Mouse (Mus musculus) neural tube, embryonic 14.5 days (tissue): ENCODE results near the gene Cspg4. TPM values are rescaled to one million over a fixed set of nuclear protein-coding genes. Genes with fewer than 3 reads are reported as not detected.

Source experiments
- ATAC-seq: fragments of 200-750 bp; cut with Nextera tagmentation; 2 replicates; pipeline ENCODE4 v1.8.0; 2017; ENCODE audit warnings: low read depth, mild to moderate bottlenecking, moderate TSS enrichment, moderate library complexity
- H3K27ac ChIP-seq: fragments of 300-500 bp; sonication (generic); 2 replicates; pipeline ENCODE4 v1.5.1; 2014; ENCODE audit warnings: low read depth, mild to moderate bottlenecking, control low read depth, low read length, moderate library complexity, mixed read lengths
- H3K27me3 ChIP-seq: fragments of 300-500 bp; sonication (generic); 2 replicates; pipeline ENCODE4 v1.6.1; 2014; ENCODE audit warnings: low read length; ENCODE audit not compliant: control insufficient read depth, insufficient read depth
- H3K36me3 ChIP-seq: fragments of 300-500 bp; sonication (generic); 2 replicates; pipeline ENCODE4 v1.6.1; 2014; ENCODE audit warnings: low read length, mixed read lengths; ENCODE audit not compliant: control insufficient read depth, insufficient read depth
- H3K4me1 ChIP-seq: fragments of 300-500 bp; sonication (generic); 2 replicates; pipeline ENCODE4 v1.6.1; 2014; ENCODE audit warnings: low read length; ENCODE audit not compliant: control insufficient read depth, insufficient read depth
- H3K4me2 ChIP-seq: fragments of 300-500 bp; sonication (generic); 2 replicates; pipeline ENCODE4 v1.6.1; 2014; ENCODE audit warnings: mild to moderate bottlenecking, low read depth, low read length, control low read depth
- H3K4me3 ChIP-seq: fragments of 300-500 bp; sonication (generic); 2 replicates; pipeline ENCODE4 v1.5.1; 2014; ENCODE audit warnings: low read depth, low read length, control low read depth, mixed read lengths
- H3K9ac ChIP-seq: fragments of 300-500 bp; sonication (generic); replicated peaks from 2 replicates; pipeline ENCODE4 v1.6.1; 2014; ENCODE audit warnings: low read depth, mild to moderate bottlenecking, control low read depth, low read length, mixed read lengths
- H3K9me3 ChIP-seq: fragments of 300-500 bp; sonication (generic); 2 replicates; pipeline ENCODE4 v1.6.1; 2016; ENCODE audit warnings: low read length; ENCODE audit not compliant: control insufficient read depth
- WGBS: fragments of 180-500 bp; shearing (Covaris S2); extraction: QIAGEN DNeasy Blood & Tissue Kit; methylation state at CpG from one replicate; pipeline ENCODE4 v1.1.7; 2014; 5-methylcytosine and 5-hydroxymethylcytosine counted together
- polyA plus RNA-seq: library from polyadenylated mRNA; unstranded; fragments of >200 nt; fragmentation: Nextera tagmentation; extraction: Ambion mirVana; gene quantifications from 2 replicates; pipeline ENCODE4 v1.2.1, GENCODE M21; 2014

Gene Cspg4
- polyA plus RNA-seq, 1 experiment from 2014 or later, result 6.1 TPM

DNA sequence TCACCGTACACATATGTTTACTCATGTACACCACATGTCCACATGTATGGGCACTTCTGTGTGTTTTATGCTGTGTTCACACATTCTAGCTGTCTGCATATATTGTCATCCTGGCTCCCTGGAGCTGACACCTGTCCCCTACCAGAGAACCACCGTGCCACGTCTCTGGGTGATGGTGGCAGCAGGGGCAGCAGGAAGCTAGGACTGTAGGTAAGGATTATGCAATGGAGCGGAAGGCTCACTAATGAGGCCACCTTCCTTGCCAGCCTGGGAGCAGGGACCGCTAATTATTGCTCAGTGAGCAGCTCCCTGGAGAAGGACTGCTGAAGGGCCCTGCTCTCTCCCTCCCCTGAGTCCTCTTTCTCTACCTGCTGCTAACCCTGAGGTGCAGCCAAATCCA is 24.1 kb upstream of the Cspg4 start:
- Histone ChIP-seq H3K4me1 (peaks cover 24% of the 10 kb centered on the region), H3K9ac (no peak overlapping the region), H3K27ac (no peak overlapping the region), H3K36me3 (no peaks in the 10 kb centered on the region), H3K4me2 (no peak overlapping the region), H3K4me3 (no peak overlapping the region), H3K27me3 (no peaks in the 10 kb centered on the region), H3K9me3 (no peaks in the 10 kb centered on the region)
- 50% methylated on average over 5 of the region's 5 CpGs for WGBS
- no peak for ATAC-seq

DNA sequence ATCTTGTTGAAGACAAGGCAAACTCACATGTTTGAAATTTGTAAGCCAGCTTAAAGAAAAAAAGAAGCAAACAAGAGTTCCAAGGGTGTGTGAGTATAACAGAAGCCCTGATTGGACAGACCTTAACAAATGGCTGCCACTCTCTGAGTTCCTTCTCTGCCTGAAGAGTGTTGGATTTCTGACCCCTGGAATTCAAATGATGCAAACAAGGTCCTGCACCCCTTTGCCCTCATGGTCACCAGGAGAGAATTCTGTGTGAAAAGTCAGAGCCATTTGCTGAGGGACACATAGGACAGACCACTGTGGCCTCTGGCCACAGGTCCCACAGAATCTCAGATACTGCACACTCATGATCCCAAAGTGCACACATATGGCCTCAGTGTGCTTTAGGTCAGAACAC is 23.0 kb upstream of the Cspg4 start:
- Histone ChIP-seq H3K27me3 (no peaks in the 10 kb centered on the region), H3K4me3 (no peak overlapping the region), H3K27ac (peak overlapping the region; percentile 45; the same call in 1 of the 2 replicates), H3K36me3 (no peaks in the 10 kb centered on the region), H3K9me3 (no peaks in the 10 kb centered on the region), H3K4me2 (no peak overlapping the region), H3K9ac (no peak overlapping the region), H3K4me1 (peaks cover 24% of the 10 kb centered on the region)
- ATAC-seq, result no peak

DNA sequence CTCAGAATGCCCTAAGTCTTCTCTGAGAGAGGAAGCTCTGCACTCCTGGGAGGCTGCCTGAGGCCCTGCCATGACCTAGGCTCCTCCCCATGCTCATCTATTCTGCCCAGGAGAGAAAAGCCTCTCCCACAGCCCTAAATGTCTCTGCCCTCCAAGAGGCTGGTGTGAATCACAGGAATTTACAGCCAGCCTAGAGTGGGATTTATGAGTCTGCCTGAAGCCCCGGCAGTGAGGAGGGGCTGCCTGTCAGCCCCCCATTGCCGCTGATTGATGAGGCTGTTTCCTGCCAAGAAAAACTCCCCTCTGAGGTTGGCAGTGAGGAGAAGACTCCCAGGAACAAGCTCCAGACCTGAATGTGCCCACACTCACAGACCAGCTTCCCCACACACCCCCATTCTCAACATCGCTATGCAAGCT is 22.5 kb upstream of the Cspg4 start:
- H3K4me2 ChIP-seq, result no peak overlapping the region
- 0% methylated on average over 3 of the region's 3 CpGs for WGBS
- H3K4me3 ChIP-seq, result no peak overlapping the region
- H3K27ac ChIP-seq, result peak overlapping the region; percentile 45; the same call in 1 of the 2 replicates
- peak; percentile 84 for ATAC-seq
- H3K4me1 ChIP-seq, result peaks cover 24% of the 10 kb centered on the region
- no peaks in the 10 kb centered on the region for H3K36me3 ChIP-seq
- no peak overlapping the region for H3K9ac ChIP-seq
- H3K27me3 ChIP-seq, result no peaks in the 10 kb centered on the region
- H3K9me3 ChIP-seq, result no peaks in the 10 kb centered on the region

DNA sequence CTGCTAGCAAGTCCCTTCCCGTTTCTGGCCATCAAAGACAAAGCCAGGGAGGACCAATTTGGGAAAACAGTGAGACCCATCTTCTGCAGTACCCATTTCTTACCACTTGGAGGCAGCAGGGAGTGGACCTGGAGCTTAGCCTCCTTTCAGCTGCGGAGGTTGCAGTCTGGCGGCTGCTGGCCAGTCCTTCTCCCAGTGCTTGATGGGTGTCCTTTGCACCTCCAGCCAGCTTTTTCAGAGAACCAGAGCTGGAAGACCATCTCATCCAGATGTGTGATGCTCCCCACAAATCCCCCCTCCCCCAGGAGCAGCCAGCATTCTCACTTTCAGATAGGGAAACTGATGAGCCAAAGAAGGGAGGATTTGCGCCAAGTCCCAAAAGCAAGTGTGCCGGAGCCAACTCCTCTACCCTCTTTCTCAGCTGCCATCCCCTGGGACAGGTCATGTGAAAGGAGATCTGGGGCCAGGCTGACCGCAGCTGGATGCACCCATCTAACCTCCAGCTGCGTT is 21.1 kb upstream of the Cspg4 start:
- H3K4me2 ChIP-seq, result no peak overlapping the region
- no peak overlapping the region for H3K27ac ChIP-seq
- H3K9me3 ChIP-seq, result no peaks in the 10 kb centered on the region
- 27% methylated on average over 7 of the region's 7 CpGs for WGBS
- no peak overlapping the region for H3K4me3 ChIP-seq
- no peaks in the 10 kb centered on the region for H3K36me3 ChIP-seq
- 0 out of 2 replicates have a peak overlapping the region, but pooled peaks have one; percentile 7 for H3K9ac ChIP-seq
- no peak for ATAC-seq
- peaks cover 24% of the 10 kb centered on the region for H3K4me1 ChIP-seq
- no peaks in the 10 kb centered on the region for H3K27me3 ChIP-seq

DNA sequence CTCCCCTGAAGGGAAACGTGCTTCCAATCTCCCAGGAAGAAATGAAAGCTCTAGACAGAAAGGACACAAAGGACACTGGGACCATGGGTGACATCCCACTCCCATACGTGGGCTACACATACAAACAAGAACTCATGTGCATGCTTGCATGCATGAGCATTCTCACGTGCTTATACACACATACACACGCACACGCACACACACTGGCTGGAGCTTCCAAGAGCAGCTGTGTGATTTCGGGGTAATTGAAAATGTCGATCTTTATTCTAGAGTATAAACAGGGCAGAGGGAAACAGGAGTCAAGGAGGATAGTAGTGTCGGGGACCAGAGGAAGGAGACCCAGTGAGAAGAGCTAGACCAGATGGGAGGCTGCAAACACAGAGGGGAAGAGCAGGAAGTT is 20.2 kb upstream of the Cspg4 start:
- Histone ChIP-seq H3K27ac (no peak overlapping the region), H3K36me3 (no peaks in the 10 kb centered on the region), H3K4me1 (peaks cover 24% of the 10 kb centered on the region), H3K27me3 (no peaks in the 10 kb centered on the region), H3K9me3 (no peaks in the 10 kb centered on the region), H3K4me2 (no peak overlapping the region), H3K4me3 (no peak overlapping the region), H3K9ac (no peak overlapping the region)
- 37% methylated on average over 8 of the region's 8 CpGs for WGBS
- no peak for ATAC-seq

DNA sequence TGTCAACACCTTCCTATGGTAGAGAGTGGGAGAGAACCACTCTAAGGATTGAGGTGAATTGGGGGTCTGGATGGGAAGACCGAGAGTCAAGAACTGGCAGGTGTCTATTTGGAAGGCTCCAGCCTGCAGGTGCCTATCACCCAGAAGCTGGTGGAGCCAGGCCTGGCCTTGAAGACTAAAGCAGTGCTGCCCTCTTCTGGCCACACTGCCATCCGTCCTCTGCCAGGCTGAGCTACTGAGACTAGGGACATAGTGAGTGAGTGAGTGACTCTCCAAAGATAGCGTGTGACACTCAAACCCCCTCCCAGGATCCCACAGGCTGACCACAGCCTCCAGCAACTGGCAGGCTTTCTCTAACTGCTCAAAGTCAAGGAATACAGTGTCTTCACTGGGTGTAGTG is 17.3 kb upstream of the Cspg4 start:
- no peak overlapping the region for H3K27ac ChIP-seq
- no peaks in the 10 kb centered on the region for H3K27me3 ChIP-seq
- H3K9me3 ChIP-seq, result no peaks in the 10 kb centered on the region
- no peak overlapping the region for H3K9ac ChIP-seq
- H3K4me2 ChIP-seq, result no peak overlapping the region
- peaks cover 18% of the 10 kb centered on the region for H3K4me1 ChIP-seq
- peak; percentile 52; the same call in 1 of the 2 replicates for ATAC-seq
- no peak overlapping the region for H3K4me3 ChIP-seq
- no peaks in the 10 kb centered on the region for H3K36me3 ChIP-seq
- 13% methylated on average over 3 of the region's 3 CpGs for WGBS

DNA sequence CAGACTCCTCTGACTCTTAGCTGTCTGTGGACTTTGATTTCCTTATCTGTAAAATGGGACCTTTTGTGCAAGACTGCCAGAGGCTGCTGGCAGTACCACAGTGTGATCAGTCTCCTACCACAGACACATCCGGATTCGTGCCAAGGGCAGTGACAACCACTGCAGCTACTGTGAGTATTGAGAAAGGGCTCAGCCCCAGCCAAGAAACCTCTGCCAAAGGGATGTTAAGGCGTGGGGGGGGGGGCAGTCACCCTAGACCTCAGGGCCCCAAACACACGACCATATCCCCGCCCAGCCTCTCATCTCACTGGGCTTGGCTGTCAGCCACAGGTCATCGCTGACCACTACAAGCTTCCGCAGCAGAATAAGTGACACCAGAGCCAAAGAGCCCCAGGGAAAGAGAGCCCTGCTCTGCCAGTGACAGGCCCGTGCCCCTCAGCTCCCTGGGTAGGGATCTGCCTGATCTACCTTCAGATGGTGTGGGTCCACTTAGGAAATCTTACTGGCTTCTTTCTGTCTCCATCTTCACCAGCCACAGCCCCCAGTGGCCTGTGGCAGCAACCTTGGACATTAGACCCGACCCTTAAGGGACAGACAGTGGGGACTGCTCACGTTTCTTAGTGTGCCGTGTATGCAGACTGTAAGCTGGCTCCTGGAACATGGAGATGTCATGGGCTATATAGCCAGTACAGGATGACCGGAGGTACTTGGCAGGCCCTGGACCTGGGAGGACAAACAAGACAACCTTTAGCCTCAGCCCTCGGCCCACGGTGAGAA is 14.5 kb upstream of the Cspg4 start:
- Histone ChIP-seq H3K36me3 (no peaks in the 10 kb centered on the region), H3K4me2 (no peak overlapping the region), H3K9ac (no peak overlapping the region), H3K9me3 (no peaks in the 10 kb centered on the region), H3K27ac (no peak overlapping the region), H3K4me3 (no peak overlapping the region), H3K4me1 (no peaks in the 10 kb centered on the region), H3K27me3 (no peaks in the 10 kb centered on the region)
- no peak for ATAC-seq
- 80% methylated on average over 14 of the region's 14 CpGs for WGBS

DNA sequence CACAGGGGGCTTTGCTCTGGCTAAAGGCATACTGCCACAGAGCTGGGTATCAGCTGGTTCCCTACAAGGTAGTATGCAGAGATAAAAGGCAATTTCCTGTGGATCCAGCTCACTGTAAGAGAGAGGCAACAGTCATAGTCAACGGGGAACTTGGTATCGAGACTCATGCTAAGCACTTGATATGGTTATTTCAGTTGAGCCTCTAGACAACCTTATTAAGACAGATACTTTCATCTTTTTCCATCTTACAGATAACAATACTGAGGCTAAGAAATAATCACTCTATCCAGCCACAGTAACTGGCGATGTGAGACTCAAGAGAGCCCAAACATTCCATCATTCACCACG is 14.0 kb upstream of the Cspg4 start:
- Histone ChIP-seq H3K27me3 (no peaks in the 10 kb centered on the region), H3K4me3 (no peak overlapping the region), H3K4me1 (no peaks in the 10 kb centered on the region), H3K4me2 (no peak overlapping the region), H3K36me3 (no peaks in the 10 kb centered on the region), H3K9ac (no peak overlapping the region), H3K27ac (no peak overlapping the region), H3K9me3 (no peaks in the 10 kb centered on the region)
- no peak for ATAC-seq
- 78% methylated on average over 4 of the region's 4 CpGs for WGBS

DNA sequence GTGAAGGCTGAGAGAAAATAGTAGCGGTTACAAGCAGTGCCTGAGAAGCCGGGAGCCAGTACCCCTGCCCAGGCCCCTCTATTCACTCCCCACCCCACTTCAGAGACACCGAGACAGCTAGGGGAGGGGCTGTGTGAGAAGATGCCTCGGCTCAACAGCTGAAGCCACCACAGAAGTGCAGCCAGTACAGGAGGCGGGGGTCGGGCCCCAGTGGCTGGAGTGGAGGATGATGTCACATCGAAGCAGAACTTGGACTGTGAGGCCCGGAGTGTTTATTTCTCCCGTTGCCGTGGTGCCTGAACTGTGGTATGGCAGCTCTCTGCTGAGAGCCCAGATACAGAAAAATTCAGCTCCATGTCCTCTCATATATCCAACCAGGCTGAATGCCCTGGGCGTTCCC is 13.1 kb upstream of the Cspg4 start:
- no peaks in the 10 kb centered on the region for H3K36me3 ChIP-seq
- H3K9ac ChIP-seq, result no peak overlapping the region
- H3K9me3 ChIP-seq, result no peaks in the 10 kb centered on the region
- no peak overlapping the region for H3K27ac ChIP-seq
- H3K27me3 ChIP-seq, result no peaks in the 10 kb centered on the region
- peak; percentile 58; the same call in 1 of the 2 replicates for ATAC-seq
- no peaks in the 10 kb centered on the region for H3K4me1 ChIP-seq
- H3K4me3 ChIP-seq, result no peak overlapping the region
- 33% methylated on average over 11 of the region's 11 CpGs for WGBS
- H3K4me2 ChIP-seq, result no peak overlapping the region
